Mouse (Mus musculus): ENCODE data around the gene Hcfc2. TPM values are rescaled to one million over a fixed set of nuclear protein-coding genes. Genes with fewer than 3 reads are reported as not detected.

Hcfc2 gene
- polyA plus RNA-seq, 1 experiment from 2014 or later: 25.5 TPM

- Histone ChIP-seq H3K27me3 (ENCODE audit: control insufficient read depth, insufficient read depth, low read length) (no peaks in the 10 kb centered on the region), H3K36me3 (ENCODE audit: control insufficient read depth, insufficient read depth, low read length) (peaks cover 59% of the 10 kb centered on the region), H3K4me2 (replicated peaks; ENCODE audit: low read depth, low read length) (no peak overlapping the region), H3K4me3 (ENCODE audit: low read length) (no peak overlapping the region), H3K9me3 (ENCODE audit: control insufficient read depth, low read length) (no peaks in the 10 kb centered on the region), H3K9ac (ENCODE audit: low read depth, low read length) (no peak overlapping the region), H3K4me1 (ENCODE audit: control insufficient read depth, insufficient read depth, low read length) (peaks cover 23% of the 10 kb centered on the region), H3K27ac (ENCODE audit: low read depth, low read length) (no peak overlapping the region)
- 89% methylated on average over 5 of the region's 5 CpGs for WGBS
- ATAC-seq (ENCODE audit: low FRiP score, low TSS enrichment): no peak
Measured at GRCm38 (mm10) chr10:82759706-82760105, 63.7 kb downstream of the Hcfc2 start.

GRCm38 (mm10) chr10:82761037-82761811, 65.3 kb downstream of the Hcfc2 start:
- Histone ChIP-seq H3K9me3 (ENCODE audit: control insufficient read depth, low read length) (no peaks in the 10 kb centered on the region), H3K4me3 (ENCODE audit: low read length) (no peak overlapping the region), H3K4me2 (replicated peaks; ENCODE audit: low read depth, low read length) (no peak overlapping the region; the same call in 1 of the 2 replicates), H3K27ac (ENCODE audit: low read depth, low read length) (no peak overlapping the region), H3K27me3 (ENCODE audit: control insufficient read depth, insufficient read depth, low read length) (no peaks in the 10 kb centered on the region), H3K36me3 (ENCODE audit: control insufficient read depth, insufficient read depth, low read length) (peaks cover 46% of the 10 kb centered on the region), H3K4me1 (ENCODE audit: control insufficient read depth, insufficient read depth, low read length) (peaks cover 23% of the 10 kb centered on the region), H3K9ac (ENCODE audit: low read depth, low read length) (no peak overlapping the region)
- no peak for ATAC-seq (ENCODE audit: low FRiP score, low TSS enrichment)
- WGBS: 86% methylated on average over 9 of the region's 9 CpGs

DNA sequence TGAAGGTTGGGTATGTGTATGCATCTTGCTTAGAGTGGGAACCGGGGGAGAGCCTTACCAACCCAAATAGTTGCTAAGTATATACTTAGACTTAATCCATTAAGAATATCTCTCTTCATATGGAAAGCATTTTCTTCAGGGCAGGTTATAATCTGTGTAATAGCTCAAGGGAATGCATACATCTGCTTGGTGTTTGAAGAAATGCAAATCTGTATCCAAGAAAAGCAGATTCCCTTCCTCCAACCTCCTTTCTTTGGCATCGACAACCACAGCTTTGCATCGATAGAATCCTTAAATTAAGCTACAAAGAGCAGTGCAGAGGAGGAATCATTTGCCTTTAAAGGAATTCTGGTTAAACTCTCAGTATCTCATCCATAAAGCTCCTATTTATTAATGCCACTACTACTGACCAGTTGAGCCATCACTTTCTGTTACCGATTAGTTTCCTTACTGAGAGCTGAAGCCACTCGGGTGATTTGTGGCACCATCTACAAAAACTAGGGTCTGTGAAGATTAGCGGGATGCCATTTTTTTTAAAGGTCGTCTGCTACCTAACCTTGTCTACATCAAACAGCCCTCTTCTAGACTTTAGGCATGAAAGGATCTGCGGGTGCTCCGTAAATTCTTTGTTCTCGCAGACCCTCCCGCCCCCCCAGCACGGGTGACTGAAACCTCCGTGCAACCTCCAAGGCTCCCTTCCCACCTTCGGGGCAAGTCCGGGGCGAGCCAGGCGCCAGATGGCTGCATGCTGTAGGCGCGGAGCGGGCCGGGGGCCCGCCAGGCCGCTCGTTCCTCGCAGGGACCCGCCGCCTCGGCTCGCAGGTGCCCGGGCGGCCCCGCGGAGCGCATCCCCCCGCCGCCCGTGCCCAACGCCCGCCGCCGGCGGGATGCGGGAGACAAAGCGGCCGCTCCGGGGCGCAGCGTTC, 67.1 kb downstream of the Hcfc2 start:
- 2% methylated on average over 26 of the region's 48 CpGs for WGBS
- H3K9me3 ChIP-seq (ENCODE audit: control insufficient read depth, low read length): no peaks in the 10 kb centered on the region
- H3K27ac ChIP-seq (ENCODE audit: low read depth, low read length): peak overlapping the region; percentile 99
- H3K4me1 ChIP-seq (ENCODE audit: control insufficient read depth, insufficient read depth, low read length): peaks cover 23% of the 10 kb centered on the region
- H3K9ac ChIP-seq (ENCODE audit: low read depth, low read length): peak overlapping the region; percentile 99
- H3K27me3 ChIP-seq (ENCODE audit: control insufficient read depth, insufficient read depth, low read length): no peaks in the 10 kb centered on the region
- peaks cover 28% of the 10 kb centered on the region for H3K36me3 ChIP-seq (ENCODE audit: control insufficient read depth, insufficient read depth, low read length)
- peak overlapping the region; percentile 87 for H3K4me3 ChIP-seq (ENCODE audit: low read length)
- ATAC-seq (ENCODE audit: low FRiP score, low TSS enrichment): peak; percentile 48
- H3K4me2 ChIP-seq (replicated peaks; ENCODE audit: low read depth, low read length): peak overlapping the region; percentile 69

GRCm38 (mm10) chr10:82763840-82764631, 68.1 kb downstream of the Hcfc2 start, which contains the start of gene Nfyb:
Nfyb (minus strand) TSS chr10:82764144.
- H3K4me3 ChIP-seq (ENCODE audit: low read length): peak within 1 kb of the TSS; percentile 87
- H3K36me3 ChIP-seq (ENCODE audit: control insufficient read depth, insufficient read depth, low read length): peaks cover 18% of the 10 kb centered on the region
- H3K9ac ChIP-seq (ENCODE audit: low read depth, low read length): peak within 1 kb of the TSS; percentile 99
- H3K4me2 ChIP-seq (replicated peaks; ENCODE audit: low read depth, low read length): peak within 1 kb of the TSS; percentile 69
- H3K9me3 ChIP-seq (ENCODE audit: control insufficient read depth, low read length): no peaks in the 10 kb centered on the region
- no peaks in the 10 kb centered on the region for H3K27me3 ChIP-seq (ENCODE audit: control insufficient read depth, insufficient read depth, low read length)
- peak; percentile 98 for ATAC-seq (ENCODE audit: low FRiP score, low TSS enrichment)
- under 1% methylated on average over 59 of the region's 68 CpGs for WGBS
- H3K27ac ChIP-seq (ENCODE audit: low read depth, low read length): peak within 1 kb of the TSS; percentile 99
- peaks cover 23% of the 10 kb centered on the region for H3K4me1 ChIP-seq (ENCODE audit: control insufficient read depth, insufficient read depth, low read length)

- 0 out of 2 replicates have a peak, but pooled peaks have one; percentile 17 for ATAC-seq (ENCODE audit: low FRiP score, low TSS enrichment)
- Histone ChIP-seq H3K9ac (ENCODE audit: low read depth, low read length) (no peak overlapping the region), H3K4me2 (replicated peaks; ENCODE audit: low read depth, low read length) (no peak overlapping the region), H3K9me3 (ENCODE audit: control insufficient read depth, low read length) (no peaks in the 10 kb centered on the region), H3K36me3 (ENCODE audit: control insufficient read depth, insufficient read depth, low read length) (no peaks in the 10 kb centered on the region), H3K27me3 (ENCODE audit: control insufficient read depth, insufficient read depth, low read length) (no peaks in the 10 kb centered on the region), H3K4me1 (ENCODE audit: control insufficient read depth, insufficient read depth, low read length) (0 out of 2 replicates have a peak, but pooled peaks cover 3% of the 10 kb centered on the region), H3K27ac (ENCODE audit: low read depth, low read length) (no peak overlapping the region), H3K4me3 (ENCODE audit: low read length) (no peak overlapping the region)
- WGBS: 29% methylated on average over 9 of the region's 9 CpGs
Measured at GRCm38 (mm10) chr10:82768901-82769300, 72.9 kb downstream of the Hcfc2 start.

GRCm38 (mm10) chr10:82770713-82771112, 74.8 kb downstream of the Hcfc2 start:
- no peak for ATAC-seq (ENCODE audit: low FRiP score, low TSS enrichment)
- WGBS: 89% methylated on average over 2 of the region's 2 CpGs
- H3K27ac ChIP-seq (ENCODE audit: low read depth, low read length): no peak overlapping the region
- H3K4me2 ChIP-seq (replicated peaks; ENCODE audit: low read depth, low read length): no peak overlapping the region
- no peak overlapping the region for H3K4me3 ChIP-seq (ENCODE audit: low read length)
- no peaks in the 10 kb centered on the region for H3K9me3 ChIP-seq (ENCODE audit: control insufficient read depth, low read length)
- no peak overlapping the region for H3K9ac ChIP-seq (ENCODE audit: low read depth, low read length)
- no peaks in the 10 kb centered on the region for H3K27me3 ChIP-seq (ENCODE audit: control insufficient read depth, insufficient read depth, low read length)
- no peaks in the 10 kb centered on the region for H3K4me1 ChIP-seq (ENCODE audit: control insufficient read depth, insufficient read depth, low read length)
- H3K36me3 ChIP-seq (ENCODE audit: control insufficient read depth, insufficient read depth, low read length): no peaks in the 10 kb centered on the region

DNA sequence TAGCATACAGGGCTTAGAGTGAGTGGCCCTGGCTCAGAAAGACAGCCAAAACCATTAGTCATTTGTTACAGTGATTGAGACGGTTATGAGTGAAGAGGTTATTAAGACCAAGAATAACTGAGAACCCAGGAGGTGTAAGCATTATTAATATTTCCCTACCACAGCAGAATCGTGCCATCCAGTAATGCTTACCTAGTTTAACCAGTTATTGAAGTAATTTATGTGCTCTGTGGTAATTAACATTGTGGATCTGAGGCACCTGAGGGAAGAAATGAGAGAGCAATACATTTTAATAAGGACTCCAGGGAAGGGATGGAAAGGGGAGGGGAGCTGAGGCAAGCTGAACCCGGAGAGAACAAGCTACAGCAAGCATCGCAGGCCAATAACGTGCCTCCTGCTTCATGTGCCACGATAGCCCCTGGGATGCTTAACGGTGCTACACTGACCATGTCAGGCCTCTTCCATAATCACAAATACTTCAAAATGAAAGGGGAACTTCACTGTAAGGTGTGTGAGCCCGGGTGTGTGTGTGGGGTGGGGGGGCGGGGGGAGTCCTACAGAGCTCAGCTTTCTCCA, 75.7 kb downstream of the Hcfc2 start:
- no peak overlapping the region for H3K9ac ChIP-seq (ENCODE audit: low read depth, low read length)
- H3K4me2 ChIP-seq (replicated peaks; ENCODE audit: low read depth, low read length): no peak overlapping the region
- no peak for ATAC-seq (ENCODE audit: low FRiP score, low TSS enrichment)
- no peaks in the 10 kb centered on the region for H3K4me1 ChIP-seq (ENCODE audit: control insufficient read depth, insufficient read depth, low read length)
- no peak overlapping the region for H3K4me3 ChIP-seq (ENCODE audit: low read length)
- H3K36me3 ChIP-seq (ENCODE audit: control insufficient read depth, insufficient read depth, low read length): no peaks in the 10 kb centered on the region
- WGBS: 69% methylated on average over 9 of the region's 9 CpGs
- H3K9me3 ChIP-seq (ENCODE audit: control insufficient read depth, low read length): no peaks in the 10 kb centered on the region
- H3K27ac ChIP-seq (ENCODE audit: low read depth, low read length): no peak overlapping the region
- no peaks in the 10 kb centered on the region for H3K27me3 ChIP-seq (ENCODE audit: control insufficient read depth, insufficient read depth, low read length)

GRCm38 (mm10) chr10:82774841-82775240, 78.9 kb downstream of the Hcfc2 start:
- no peak overlapping the region for H3K27ac ChIP-seq (ENCODE audit: low read depth, low read length)
- 92% methylated on average over 5 of the region's 5 CpGs for WGBS
- no peak for ATAC-seq (ENCODE audit: low FRiP score, low TSS enrichment)
- no peaks in the 10 kb centered on the region for H3K27me3 ChIP-seq (ENCODE audit: control insufficient read depth, insufficient read depth, low read length)
- H3K36me3 ChIP-seq (ENCODE audit: control insufficient read depth, insufficient read depth, low read length): no peaks in the 10 kb centered on the region
- no peak overlapping the region for H3K9ac ChIP-seq (ENCODE audit: low read depth, low read length)
- no peak overlapping the region for H3K4me3 ChIP-seq (ENCODE audit: low read length)
- no peak overlapping the region for H3K4me2 ChIP-seq (replicated peaks; ENCODE audit: low read depth, low read length)
- H3K9me3 ChIP-seq (ENCODE audit: control insufficient read depth, low read length): no peaks in the 10 kb centered on the region
- H3K4me1 ChIP-seq (ENCODE audit: control insufficient read depth, insufficient read depth, low read length): no peaks in the 10 kb centered on the region

Data from kidney, embryonic 14.5 days (tissue).